Mouse (Mus musculus) lung, adult 2 months (tissue): ENCODE results near the gene Gtsf1l. TPM values are rescaled to one million over a fixed set of nuclear protein-coding genes. Genes with fewer than 3 reads are reported as not detected.

Experiments
- DNase-seq: peaks from one replicate; pipeline ENCODE4 v3.0.0; 2022
- H3K4me1 ChIP-seq: fragments of 200-500 bp; 2 replicates; pipeline ENCODE4 v1.6.1; 2011; ENCODE audit warnings: low read length; ENCODE audit not compliant: control insufficient read depth, insufficient read depth
- H3K4me3 ChIP-seq: fragments of 200-500 bp; replicated peaks from 2 replicates; pipeline ENCODE3; 2011; ENCODE audit warnings: low read depth, mild to moderate bottlenecking, control low read depth, low read length; ENCODE audit errors: extremely low read depth
- CTCF ChIP-seq: fragments of 200-500 bp; IDR thresholded peaks from 2 replicates; pipeline ENCODE4 v1.5.1; 2011; ENCODE audit warnings: mild to moderate bottlenecking, low read length, control low read depth; ENCODE audit not compliant: insufficient read depth
- POLR2A ChIP-seq: fragments of 200-500 bp; IDR thresholded peaks from 2 replicates; pipeline ENCODE4 v1.6.1; 2011; ENCODE audit warnings: low read depth, mild to moderate bottlenecking, control low read depth, low read length, borderline replicate concordance; ENCODE audit errors: extremely low read depth
- WGBS: fragments of 180-500 bp; shearing (Covaris S2); methylation state at CpG from one replicate; pipeline ENCODE4 v1.1.7; 2018; 5-methylcytosine and 5-hydroxymethylcytosine counted together
- polyA plus RNA-seq: library from polyadenylated mRNA; depleted of rRNA; stranded (reverse); fragments of >200 nt; gene quantifications from 2 replicates; pipeline ENCODE4 v1.2.3, GENCODE M21; 2012

Gene Gtsf1l
- polyA plus RNA-seq, 1 experiment: not detected

GRCm38 (mm10) chr2:163110706-163111105 is 23.1 kb upstream of the Gtsf1l start:
- no peak overlapping the region for H3K4me3 ChIP-seq
- WGBS: 91% methylated on average over 1 of the region's 1 CpGs
- TF ChIP-seq CTCF (no peak), POLR2A (no peak)

GRCm38 (mm10) chr2:163108385-163108784 is 20.7 kb upstream of the Gtsf1l start:
- no peak for DNase-seq
- 80% methylated on average over 9 of the region's 9 CpGs for WGBS
- H3K4me3 ChIP-seq: no peak overlapping the region
- TF ChIP-seq CTCF (no peak), POLR2A (no peak)
- H3K4me1 ChIP-seq: no peaks in the 10 kb centered on the region

More at GRCm38 (mm10) chr2:163110706-163111105, 23.1 kb upstream of the Gtsf1l start:
- no peaks in the 10 kb centered on the region for H3K4me1 ChIP-seq
- no peak for DNase-seq

- TF ChIP-seq CTCF (no peak), POLR2A (no peak)
- no peak for DNase-seq
- Histone ChIP-seq H3K4me3 (no peak overlapping the region), H3K4me1 (peaks cover 4% of the 10 kb centered on the region; the same call in 1 of the 2 replicates)
- WGBS: 78% methylated on average over 13 of the region's 13 CpGs
Observed at GRCm38 (mm10) chr2:163104086-163104770, 16.6 kb upstream of the Gtsf1l start.

GRCm38 (mm10) chr2:163102900-163103653 is 15.4 kb upstream of the Gtsf1l start:
- WGBS: 61% methylated on average over 18 of the region's 18 CpGs
- peaks cover 4% of the 10 kb centered on the region; the same call in 1 of the 2 replicates for H3K4me1 ChIP-seq
- no peak for TF ChIP-seq POLR2A
- no peak for TF ChIP-seq CTCF
- no peak overlapping the region for H3K4me3 ChIP-seq
- no peak for DNase-seq

GRCm38 (mm10) chr2:163102216-163102615 is 14.6 kb upstream of the Gtsf1l start:
- 47% methylated on average over 7 of the region's 7 CpGs for WGBS
- no peak for TF ChIP-seq POLR2A
- TF ChIP-seq CTCF: no peak
- peaks cover 4% of the 10 kb centered on the region; the same call in 1 of the 2 replicates for H3K4me1 ChIP-seq
- H3K4me3 ChIP-seq: no peak overlapping the region
- no peak for DNase-seq

GRCm38 (mm10) chr2:163101646-163102203 is 14.1 kb upstream of the Gtsf1l start:
- TF ChIP-seq CTCF: peak; percentile 80
- no peak for TF ChIP-seq POLR2A
- WGBS: 1% methylated on average over 10 of the region's 10 CpGs
- Histone ChIP-seq H3K4me1 (peaks cover 4% of the 10 kb centered on the region; the same call in 1 of the 2 replicates), H3K4me3 (no peak overlapping the region)
- peak; percentile 64 for DNase-seq

- 23% methylated on average over 5 of the region's 5 CpGs for WGBS
- DNase-seq: no peak
- Histone ChIP-seq H3K4me1 (peaks cover 4% of the 10 kb centered on the region; the same call in 1 of the 2 replicates), H3K4me3 (no peak overlapping the region)
- no peak for TF ChIP-seq CTCF
- no peak for TF ChIP-seq POLR2A
Observed at GRCm38 (mm10) chr2:163100551-163100950, 12.9 kb upstream of the Gtsf1l start.

- WGBS: 27% methylated on average over 8 of the region's 8 CpGs
- Histone ChIP-seq H3K4me3 (no peak overlapping the region), H3K4me1 (peaks cover 4% of the 10 kb centered on the region; the same call in 1 of the 2 replicates)
- TF ChIP-seq CTCF (no peak), POLR2A (no peak)
- no peak for DNase-seq
Observed at GRCm38 (mm10) chr2:163099919-163100318, 12.3 kb upstream of the Gtsf1l start.

GRCm38 (mm10) chr2:163095784-163096183 is 8.1 kb upstream of the Gtsf1l start:
- no peak overlapping the region for H3K4me3 ChIP-seq
- H3K4me1 ChIP-seq: peaks cover 2% of the 10 kb centered on the region; the same call in 1 of the 2 replicates
- WGBS: 18% methylated on average over 3 of the region's 3 CpGs
- TF ChIP-seq POLR2A: no peak
- no peak for TF ChIP-seq CTCF
- no peak for DNase-seq

GRCm38 (mm10) chr2:163094909-163095308 is 7.3 kb upstream of the Gtsf1l start:
- Histone ChIP-seq H3K4me1 (no peaks in the 10 kb centered on the region; the same call in 1 of the 2 replicates), H3K4me3 (no peak overlapping the region)
- WGBS: 97% methylated on average over 10 of the region's 10 CpGs
- no peak for TF ChIP-seq POLR2A
- TF ChIP-seq CTCF: no peak
- DNase-seq: no peak
